Mouse (Mus musculus) telencephalon, adult 2 months (tissue): ENCODE measurements at regions not wholly inside any gene's neighbourhood (a gene's known extent, or its start where the extent isn't known, plus 50 kb on each side); places are given as distances from the start of the nearest gene placed in this dataset.

Source experiments
- DNase-seq: peaks from one replicate; pipeline ENCODE4 v3.0.0-alpha.2; 2011; ENCODE audit warnings: low read depth, low spot score

- DNase-seq = no peak
These were observed 119.8 kb downstream of the Tbr1 start for GRCm38 (mm10) chr2:61922496-61922895.

DNA sequence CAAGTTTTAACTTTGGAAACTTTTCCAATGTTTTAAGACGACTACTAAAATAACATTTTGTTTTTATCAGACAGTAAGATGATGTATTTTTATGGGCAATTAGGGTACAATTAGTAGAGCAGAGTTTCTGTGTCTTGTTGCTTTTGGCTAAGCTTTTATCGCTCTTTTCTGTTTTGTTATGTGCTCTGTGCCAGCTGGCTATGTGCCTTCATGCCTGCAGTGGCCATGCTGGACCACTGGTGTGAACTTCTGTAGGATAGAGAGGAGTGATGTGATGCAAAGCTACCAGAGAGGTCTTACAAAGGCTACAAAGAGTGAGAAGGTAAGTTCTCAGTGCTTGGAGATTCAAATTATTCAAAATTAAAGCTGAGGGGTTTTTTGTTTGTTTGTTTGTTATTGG lies 108.0 kb upstream of the Slc4a10 start:
- DNase-seq = no peak

- no peak for DNase-seq
These were observed 80.3 kb upstream of the Slc4a10 start for GRCm38 (mm10) chr2:61965916-61966315.

DNA sequence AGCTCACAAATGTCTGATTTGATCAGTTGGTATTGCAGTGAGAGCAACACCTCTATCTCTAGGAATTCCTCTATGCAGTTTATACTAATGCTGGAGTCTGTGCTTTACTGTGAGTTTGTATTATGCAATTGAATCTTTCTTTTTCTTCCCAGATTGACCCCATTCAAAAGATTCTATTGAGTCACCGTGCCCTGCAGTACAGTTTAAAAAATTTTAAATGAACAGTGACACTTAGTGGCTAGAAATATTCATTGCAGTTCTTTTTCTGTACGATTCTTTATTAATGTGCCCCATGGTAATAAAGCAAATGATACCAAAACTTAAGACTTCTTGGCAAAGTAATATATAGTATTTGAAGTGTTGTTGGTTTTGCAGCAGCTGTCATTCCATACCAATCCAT lies 78.5 kb upstream of the Slc4a10 start:
- DNase-seq = peak; percentile 35

DNA sequence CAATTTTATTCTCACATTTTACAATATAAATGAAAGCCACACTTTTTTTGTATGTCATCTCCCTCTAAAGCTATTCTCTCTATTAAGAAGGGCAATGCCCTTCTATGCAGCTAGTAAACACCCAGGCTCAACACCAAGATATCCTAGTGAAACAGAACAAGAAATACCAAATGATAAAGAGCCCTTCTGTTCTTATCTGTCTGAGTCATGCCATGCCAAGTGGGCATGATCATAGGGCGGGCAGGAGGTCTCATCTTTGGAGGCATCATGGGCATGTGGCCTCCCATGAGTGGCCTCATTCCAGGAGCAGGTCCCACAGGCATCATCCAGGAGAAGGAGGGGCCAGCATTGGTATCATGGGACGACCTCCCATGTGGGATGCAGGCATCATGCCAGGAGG lies 76.2 kb upstream of the Slc4a10 start:
- DNase-seq = no peak

GRCm38 (mm10) chr2:61984771-61985170 lies 61.5 kb upstream of the Slc4a10 start:
- DNase-seq = no peak

DNA sequence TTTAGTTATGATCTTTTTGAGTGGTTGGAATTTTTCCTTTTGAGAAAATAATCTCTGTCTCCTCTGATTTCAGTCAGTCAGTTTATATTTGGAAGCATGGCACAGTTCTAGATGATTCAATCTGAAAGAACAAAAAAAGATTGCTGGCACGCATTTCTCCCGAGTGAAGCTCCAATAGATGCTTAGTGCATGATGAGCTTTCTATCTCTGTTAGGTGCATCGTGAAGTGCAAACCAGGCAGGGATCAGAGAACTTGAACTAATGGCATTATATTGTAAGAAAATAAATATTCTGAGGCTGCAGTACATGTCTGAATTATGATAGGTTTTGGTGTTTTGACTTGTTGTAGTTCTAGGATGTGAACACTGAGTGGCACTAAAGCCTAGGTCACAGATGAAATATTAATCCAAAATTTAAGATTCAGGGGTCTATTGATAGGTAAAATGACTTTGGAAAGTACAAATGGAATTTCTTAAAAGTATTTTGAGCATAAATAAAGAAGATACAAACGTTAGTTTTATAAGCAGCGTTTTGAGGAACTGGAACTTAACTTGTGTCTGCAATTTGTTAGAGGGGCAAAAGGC lies 59.2 kb upstream of the Slc4a10 start:
- DNase-seq = peak; percentile 43
